Mouse (Mus musculus) hindbrain, embryonic 12.5 days (tissue): Measurements from ENCODE around the gene Vmn1r40. TPM values are rescaled to one million over a fixed set of nuclear protein-coding genes. Genes with fewer than 3 reads are reported as not detected.

Experiments used
- ATAC-seq: fragments of 200-750 bp; cut with Nextera tagmentation; 2 replicates; pipeline ENCODE4 v1.8.0; 2017; ENCODE audit warnings: moderate TSS enrichment; ENCODE audit not compliant: low FRiP score
- H3K27ac ChIP-seq: fragments of 300-500 bp; sonication (generic); 2 replicates; pipeline ENCODE4 v1.5.1; 2016; ENCODE audit warnings: mild to moderate bottlenecking
- H3K27me3 ChIP-seq: fragments of 300-500 bp; sonication (generic); 2 replicates; pipeline ENCODE4 v1.6.1; 2016; ENCODE audit warnings: mild to moderate bottlenecking
- H3K36me3 ChIP-seq: fragments of 300-500 bp; sonication (generic); 2 replicates; pipeline ENCODE4 v1.6.1; 2016; ENCODE audit warnings: mild to moderate bottlenecking
- H3K4me1 ChIP-seq: fragments of 300-500 bp; sonication (generic); 2 replicates; pipeline ENCODE4 v1.6.1; 2016
- H3K4me2 ChIP-seq: fragments of 300-500 bp; sonication (generic); replicated peaks from 2 replicates; pipeline ENCODE4 v1.6.1; 2016; ENCODE audit warnings: mild to moderate bottlenecking
- H3K4me3 ChIP-seq: fragments of 300-500 bp; sonication (generic); 2 replicates; pipeline ENCODE4 v1.5.1; 2016; ENCODE audit warnings: mild to moderate bottlenecking
- H3K9ac ChIP-seq: fragments of 300-500 bp; sonication (generic); 2 replicates; pipeline ENCODE4 v1.6.1; 2016; ENCODE audit warnings: mild to moderate bottlenecking, moderate library complexity
- H3K9me3 ChIP-seq: fragments of 300-500 bp; sonication (generic); replicated peaks from 2 replicates; pipeline ENCODE4 v1.6.1; 2016; ENCODE audit warnings: mild to moderate bottlenecking
- whole genome bisulfite sequencing: fragments of 180-500 bp; shearing (Covaris S2); methylation state at CpG from one replicate; pipeline ENCODE4 v1.1.7; 2016; 5-methylcytosine and 5-hydroxymethylcytosine counted together
- polyA plus RNA-seq: library from polyadenylated mRNA; unstranded; fragments of >200 nt; fragmentation: Nextera tagmentation; extraction: Ambion mirVana; gene quantifications from 2 replicates; pipeline ENCODE4 v1.2.1, GENCODE M21; 2016

The Vmn1r40 gene
- not detected in 2 replicates for polyA plus RNA-seq

- Histone ChIP-seq H3K9ac (no peak within 1 kb of the TSS), H3K27me3 (no peaks in the 10 kb centered on the region), H3K4me1 (no peaks in the 10 kb centered on the region), H3K9me3 (no peaks in the 10 kb centered on the region), H3K27ac (no peak within 1 kb of the TSS), H3K4me2 (no peak within 1 kb of the TSS), H3K36me3 (no peaks in the 10 kb centered on the region), H3K4me3 (no peak within 1 kb of the TSS)
- WGBS = 87% methylated on average over 4 of the region's 4 CpGs
- no peak for ATAC-seq
These were observed at the start of gene Vmn1r40 for GRCm38 (mm10) chr6:89707240-89707639. Gene Vmn1r40, plus strand, starts transcription at chr6:89707540.

DNA sequence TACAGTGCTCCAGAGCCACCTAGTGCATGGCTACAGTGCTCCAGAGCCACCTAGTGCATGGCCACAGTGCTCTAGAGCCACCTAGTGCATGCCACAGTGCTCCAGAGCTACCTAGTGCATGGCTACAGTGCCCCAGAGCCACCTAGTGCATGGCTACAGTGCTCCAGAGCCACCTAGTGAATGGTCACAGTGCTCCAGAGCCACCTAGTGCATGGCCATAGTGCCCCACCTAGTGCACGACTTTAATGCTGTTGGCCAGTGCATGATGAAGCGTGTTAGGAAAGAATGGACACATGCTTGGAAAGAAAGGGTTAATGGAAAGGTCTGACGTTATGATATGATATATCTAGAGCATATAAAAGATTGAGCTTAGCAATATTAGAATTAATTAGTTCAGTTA is 49.0 kb upstream of the Vmn1r40 start:
- H3K27me3 ChIP-seq = no peaks in the 10 kb centered on the region
- no peaks in the 10 kb centered on the region for H3K4me1 ChIP-seq
- peaks cover 11% of the 10 kb centered on the region; the same call in 1 of the 2 replicates for H3K36me3 ChIP-seq
- no peak overlapping the region for H3K27ac ChIP-seq
- no peak overlapping the region for H3K9ac ChIP-seq
- H3K4me2 ChIP-seq = no peak overlapping the region
- no peak overlapping the region for H3K4me3 ChIP-seq
- ATAC-seq = no peak
- no peaks in the 10 kb centered on the region for H3K9me3 ChIP-seq
- WGBS = 82% methylated on average over 3 of the region's 3 CpGs

DNA sequence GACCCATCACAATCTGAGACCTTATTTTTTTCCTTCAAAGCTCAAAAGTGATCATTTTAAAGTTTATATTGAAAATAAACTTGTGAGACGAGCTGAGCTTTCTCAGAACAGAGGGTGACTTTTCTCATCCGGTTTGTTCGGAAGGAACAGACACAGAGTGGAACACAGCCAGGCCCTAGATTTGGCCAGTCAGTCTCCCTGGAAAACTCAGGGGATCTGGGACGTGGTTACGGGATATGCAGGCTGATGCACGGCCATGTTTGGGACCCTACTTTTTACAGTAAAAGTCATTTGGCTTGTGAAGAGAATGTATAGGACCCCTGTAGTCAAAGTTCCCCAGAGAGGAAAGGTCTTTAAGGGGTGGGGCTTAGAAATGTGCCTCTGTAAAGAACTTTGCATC is 48.4 kb upstream of the Vmn1r40 start:
- Histone ChIP-seq H3K4me3 (no peak overlapping the region), H3K4me1 (no peaks in the 10 kb centered on the region), H3K4me2 (no peak overlapping the region), H3K9ac (no peak overlapping the region), H3K27me3 (no peaks in the 10 kb centered on the region), H3K9me3 (no peaks in the 10 kb centered on the region), H3K36me3 (peaks cover 16% of the 10 kb centered on the region; the same call in 1 of the 2 replicates), H3K27ac (no peak overlapping the region)
- no peak for ATAC-seq
- 88% methylated on average over 6 of the region's 6 CpGs for WGBS

DNA sequence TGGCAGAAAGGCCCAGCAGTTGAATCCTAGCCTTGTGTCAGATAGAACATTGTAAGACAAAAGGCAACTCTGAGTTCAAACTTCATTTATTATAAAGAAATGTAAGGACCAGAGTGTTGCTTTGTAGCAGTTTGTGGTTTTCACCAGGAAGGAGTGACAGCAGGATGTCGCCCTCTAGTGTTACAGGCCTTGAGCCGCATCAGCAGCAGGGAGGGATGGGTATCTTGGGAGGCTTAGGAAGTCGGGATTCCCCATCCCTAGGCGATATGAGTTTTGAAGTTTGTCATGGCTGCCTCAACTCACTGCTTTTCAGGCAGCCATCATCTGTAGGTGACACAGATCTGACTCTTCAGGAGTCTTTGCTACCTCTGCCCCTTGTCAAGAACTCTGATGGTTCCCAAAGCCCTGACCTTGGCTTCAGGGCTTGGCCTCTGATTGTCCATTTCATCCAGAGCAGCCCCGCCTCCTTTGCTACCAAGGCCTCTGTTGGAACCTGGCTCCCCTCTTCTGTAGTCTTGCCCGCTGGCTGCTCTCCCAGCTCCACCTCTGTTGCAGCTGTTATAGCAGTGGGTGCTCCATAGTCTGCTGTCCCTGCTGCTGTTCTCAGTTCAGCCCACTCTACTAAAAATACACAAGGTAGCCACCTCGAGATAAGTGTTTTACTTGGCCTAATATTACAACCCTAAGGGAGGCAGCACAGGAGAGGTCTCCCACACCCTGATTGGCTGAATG is 47.5 kb upstream of the Vmn1r40 start:
- no peak overlapping the region for H3K27ac ChIP-seq
- no peaks in the 10 kb centered on the region for H3K4me1 ChIP-seq
- H3K4me2 ChIP-seq = no peak overlapping the region
- H3K4me3 ChIP-seq = no peak overlapping the region
- H3K27me3 ChIP-seq = no peaks in the 10 kb centered on the region
- ATAC-seq = no peak
- H3K9me3 ChIP-seq = no peaks in the 10 kb centered on the region
- 37% methylated on average over 7 of the region's 7 CpGs for WGBS
- peaks cover 16% of the 10 kb centered on the region; the same call in 1 of the 2 replicates for H3K36me3 ChIP-seq
- H3K9ac ChIP-seq = no peak overlapping the region

GRCm38 (mm10) chr6:89660490-89660889 is 46.9 kb upstream of the Vmn1r40 start:
- H3K9me3 ChIP-seq = no peaks in the 10 kb centered on the region
- no peaks in the 10 kb centered on the region for H3K27me3 ChIP-seq
- no peak overlapping the region for H3K27ac ChIP-seq
- ATAC-seq = no peak
- no peak overlapping the region for H3K9ac ChIP-seq
- no peak overlapping the region for H3K4me3 ChIP-seq
- WGBS = 69% methylated on average over 1 of the region's 1 CpGs
- H3K36me3 ChIP-seq = peaks cover 16% of the 10 kb centered on the region; the same call in 1 of the 2 replicates
- no peaks in the 10 kb centered on the region for H3K4me1 ChIP-seq
- no peak overlapping the region for H3K4me2 ChIP-seq

DNA sequence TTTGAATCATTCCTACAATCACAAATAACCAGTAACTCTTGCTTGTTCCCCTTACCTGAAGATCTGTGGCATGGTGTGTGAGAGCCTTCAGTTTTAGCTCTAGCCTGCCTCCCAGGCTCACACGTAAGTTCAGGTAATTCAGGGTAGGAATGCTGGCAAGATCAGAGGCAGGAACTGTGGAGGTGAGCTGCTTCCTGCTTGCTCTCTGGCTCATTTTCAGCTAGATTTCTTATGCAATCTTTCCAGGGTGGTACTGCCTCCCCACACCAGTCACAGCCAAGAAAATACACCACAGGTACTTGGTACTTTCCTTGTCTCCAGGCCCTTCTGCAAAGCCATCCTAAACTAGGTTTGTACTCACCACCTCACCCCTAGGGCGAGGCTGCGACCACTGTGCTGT is 44.8 kb upstream of the Vmn1r40 start:
- H3K9me3 ChIP-seq = no peaks in the 10 kb centered on the region
- H3K36me3 ChIP-seq = peaks cover 9% of the 10 kb centered on the region; the same call in 1 of the 2 replicates
- WGBS = 92% methylated on average over 3 of the region's 3 CpGs
- no peak overlapping the region for H3K4me3 ChIP-seq
- ATAC-seq = no peak
- H3K27me3 ChIP-seq = no peaks in the 10 kb centered on the region
- H3K4me1 ChIP-seq = no peaks in the 10 kb centered on the region
- no peak overlapping the region for H3K9ac ChIP-seq
- H3K4me2 ChIP-seq = no peak overlapping the region
- no peak overlapping the region for H3K27ac ChIP-seq

DNA sequence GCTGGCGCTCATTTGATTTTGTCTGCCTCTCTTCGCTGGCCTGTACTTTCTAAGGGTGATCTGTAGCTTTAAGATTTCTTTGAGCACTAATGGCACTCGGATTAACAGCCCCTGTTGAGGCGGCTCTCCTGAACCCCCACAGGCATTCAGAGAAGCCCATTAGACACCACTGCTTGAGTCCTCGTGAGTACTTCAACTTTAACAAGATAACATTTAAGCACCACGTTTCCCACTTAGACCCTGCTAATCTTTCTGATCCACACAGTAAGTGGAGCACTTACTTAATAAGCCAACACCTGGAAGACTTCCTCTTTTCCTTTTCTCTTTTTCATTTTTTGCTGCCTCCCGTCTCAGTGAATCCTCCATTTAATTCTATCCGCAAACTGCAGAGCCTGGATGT is 42.2 kb upstream of the Vmn1r40 start:
- ATAC-seq = no peak
- Histone ChIP-seq H3K4me3 (no peak overlapping the region), H3K36me3 (peaks cover 9% of the 10 kb centered on the region; the same call in 1 of the 2 replicates), H3K9me3 (no peaks in the 10 kb centered on the region), H3K4me1 (no peaks in the 10 kb centered on the region), H3K9ac (no peak overlapping the region), H3K27me3 (no peaks in the 10 kb centered on the region), H3K4me2 (no peak overlapping the region), H3K27ac (no peak overlapping the region)
- WGBS = 69% methylated on average over 8 of the region's 8 CpGs

DNA sequence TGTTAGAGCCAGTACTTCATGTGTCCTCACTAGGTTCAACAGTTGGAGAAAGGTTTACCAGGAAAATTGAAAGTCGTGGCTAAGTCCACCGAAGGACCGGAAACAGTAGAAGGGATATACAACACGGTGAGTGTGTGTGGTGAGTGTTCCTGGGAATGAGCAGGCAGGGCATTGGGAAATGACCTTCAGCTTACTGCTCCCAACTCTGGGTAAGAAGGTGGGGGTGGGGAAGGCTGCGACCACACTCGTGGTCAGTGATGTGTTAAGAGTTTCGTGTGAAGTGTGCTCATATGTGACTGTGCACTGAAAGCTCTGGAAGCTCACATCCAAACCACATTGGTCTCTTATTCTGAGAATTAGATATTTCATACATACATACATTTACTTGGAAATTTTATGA is 41.7 kb upstream of the Vmn1r40 start:
- no peak overlapping the region for H3K27ac ChIP-seq
- peaks cover 9% of the 10 kb centered on the region; the same call in 1 of the 2 replicates for H3K36me3 ChIP-seq
- ATAC-seq = no peak
- H3K27me3 ChIP-seq = no peaks in the 10 kb centered on the region
- H3K4me1 ChIP-seq = no peaks in the 10 kb centered on the region
- no peak overlapping the region for H3K4me2 ChIP-seq
- H3K9ac ChIP-seq = no peak overlapping the region
- WGBS = 78% methylated on average over 7 of the region's 7 CpGs
- H3K9me3 ChIP-seq = no peaks in the 10 kb centered on the region
- H3K4me3 ChIP-seq = no peak overlapping the region

- Histone ChIP-seq H3K4me2 (no peak overlapping the region), H3K9me3 (no peaks in the 10 kb centered on the region), H3K27me3 (no peaks in the 10 kb centered on the region), H3K4me1 (no peaks in the 10 kb centered on the region), H3K4me3 (no peak overlapping the region), H3K36me3 (peaks cover 9% of the 10 kb centered on the region; the same call in 1 of the 2 replicates), H3K27ac (no peak overlapping the region), H3K9ac (no peak overlapping the region)
- WGBS = 92% methylated on average over 3 of the region's 3 CpGs
- no peak for ATAC-seq
These were observed 40.4 kb upstream of the Vmn1r40 start for GRCm38 (mm10) chr6:89666976-89667375.

GRCm38 (mm10) chr6:89669556-89669955 is 37.8 kb upstream of the Vmn1r40 start:
- no peaks in the 10 kb centered on the region for H3K4me1 ChIP-seq
- H3K9ac ChIP-seq = no peak overlapping the region
- H3K27me3 ChIP-seq = no peaks in the 10 kb centered on the region
- no peak overlapping the region for H3K27ac ChIP-seq
- 87% methylated on average over 6 of the region's 6 CpGs for WGBS
- H3K9me3 ChIP-seq = no peaks in the 10 kb centered on the region
- no peak overlapping the region for H3K4me3 ChIP-seq
- H3K36me3 ChIP-seq = peaks cover 17% of the 10 kb centered on the region
- no peak overlapping the region for H3K4me2 ChIP-seq
- ATAC-seq = no peak

GRCm38 (mm10) chr6:89671431-89671830 is 35.9 kb upstream of the Vmn1r40 start:
- peaks cover 32% of the 10 kb centered on the region for H3K36me3 ChIP-seq
- WGBS = 77% methylated on average over 6 of the region's 6 CpGs
- no peaks in the 10 kb centered on the region for H3K9me3 ChIP-seq
- no peak overlapping the region for H3K9ac ChIP-seq
- no peaks in the 10 kb centered on the region for H3K4me1 ChIP-seq
- no peak overlapping the region for H3K4me3 ChIP-seq
- no peak overlapping the region for H3K27ac ChIP-seq
- ATAC-seq = no peak
- H3K27me3 ChIP-seq = no peaks in the 10 kb centered on the region
- no peak overlapping the region for H3K4me2 ChIP-seq

GRCm38 (mm10) chr6:89672641-89673040 is 34.7 kb upstream of the Vmn1r40 start:
- Histone ChIP-seq H3K4me2 (no peak overlapping the region), H3K4me1 (no peaks in the 10 kb centered on the region), H3K36me3 (peaks cover 32% of the 10 kb centered on the region), H3K27ac (no peak overlapping the region), H3K27me3 (no peaks in the 10 kb centered on the region), H3K9ac (no peak overlapping the region), H3K9me3 (no peaks in the 10 kb centered on the region), H3K4me3 (no peak overlapping the region)
- ATAC-seq = no peak
- WGBS = 84% methylated on average over 7 of the region's 7 CpGs

- Histone ChIP-seq H3K27ac (no peak overlapping the region), H3K9ac (no peak overlapping the region), H3K4me2 (no peak overlapping the region), H3K27me3 (no peaks in the 10 kb centered on the region), H3K9me3 (no peaks in the 10 kb centered on the region), H3K36me3 (peaks cover 32% of the 10 kb centered on the region), H3K4me3 (no peak overlapping the region), H3K4me1 (no peaks in the 10 kb centered on the region)
- 90% methylated on average over 11 of the region's 11 CpGs for WGBS
- no peak for ATAC-seq
These were observed 34.1 kb upstream of the Vmn1r40 start for GRCm38 (mm10) chr6:89673135-89673780.
